Mouse (Mus musculus) layer of hippocampus, postnatal 10 days (tissue): ENCODE results near the gene Polr2b. TPM values are rescaled to one million over a fixed set of nuclear protein-coding genes. Genes with fewer than 3 reads are reported as not detected.

Experiments
- DNase-seq, 2 experiments: peaks; one replicate each; pipeline ENCODE4 v3.0.0; 2021; ENCODE audit warnings: low spot score in 2 of 2
- total RNA-seq, 2 experiments: library from RNA; stranded (reverse); gene quantifications; 2 replicates each; pipeline ENCODE4 v1.2.3; 2021

The Polr2b gene
- total RNA-seq, 2 experiments from 2014 or later: 51.8 to 54.2 TPM

- no peak for DNase-seq
These were observed 17.0 kb upstream of the Polr2b start for GRCm38 (mm10) chr5:77292803-77293522.

- no peak for DNase-seq
These were observed 10.5 kb upstream of the Polr2b start for GRCm38 (mm10) chr5:77299486-77299885.

GRCm38 (mm10) chr5:77301296-77301903 lies 8.5 kb upstream of the Polr2b start:
- DNase-seq: no peak

- DNase-seq: no peak
These were observed 2.0 kb upstream of the Polr2b start for GRCm38 (mm10) chr5:77307821-77308553.

GRCm38 (mm10) chr5:77309051-77309906 lies 668 bp upstream of the Polr2b start:
- peak in 1 of 2 experiments; percentile 11 for DNase-seq

GRCm38 (mm10) chr5:77314206-77314605 lies 4.3 kb downstream of the Polr2b start:
- no peak for DNase-seq

- DNase-seq: no peak
These were observed 5.0 kb downstream of the Polr2b start for GRCm38 (mm10) chr5:77314986-77315385.

- DNase-seq: no peak
These were observed 15.0 kb downstream of the Polr2b start for GRCm38 (mm10) chr5:77324936-77325335.

GRCm38 (mm10) chr5:77330154-77330553 lies 20.2 kb downstream of the Polr2b start:
- DNase-seq: no peak

- no peak for DNase-seq
These were observed 30.1 kb downstream of the Polr2b start for GRCm38 (mm10) chr5:77340033-77340432.

GRCm38 (mm10) chr5:77348901-77349300 lies 39.0 kb downstream of the Polr2b start:
- DNase-seq: no peak

- no peak for DNase-seq
These were observed 40.2 kb downstream of the Polr2b start for GRCm38 (mm10) chr5:77349971-77350658.

GRCm38 (mm10) chr5:77351691-77352090 lies 41.7 kb downstream of the Polr2b start:
- DNase-seq: no peak

- peak; percentile 87 to 91 for DNase-seq
These were observed 44.4 kb downstream of the Polr2b start for GRCm38 (mm10) chr5:77354361-77354787.

- DNase-seq: no peak
These were observed 45.6 kb downstream of the Polr2b start for GRCm38 (mm10) chr5:77355307-77356265.

GRCm38 (mm10) chr5:77357405-77358149 lies 47.6 kb downstream of the Polr2b start:
- DNase-seq: peak in 1 of 2 experiments; percentile 37

- no peak for DNase-seq
These were observed 48.4 kb downstream of the Polr2b start for GRCm38 (mm10) chr5:77358347-77358746.

- no peak for DNase-seq
These were observed 50.0 kb downstream of the Polr2b start for GRCm38 (mm10) chr5:77359971-77360370.

- no peak for DNase-seq
These were observed 51.1 kb downstream of the Polr2b start for GRCm38 (mm10) chr5:77361006-77361405.
